Mouse (Mus musculus) small intestine, adult 2 months (tissue): ENCODE data around the gene Cd209g. TPM values are rescaled to one million over a fixed set of nuclear protein-coding genes. Genes with fewer than 3 reads are reported as not detected.

ENCODE experiments used
- H3K27ac ChIP-seq: fragments of 200-500 bp; 2 replicates; pipeline ENCODE4 v1.5.1; 2012; ENCODE audit warnings: low read depth, low read length, control low read depth, inconsistent platforms; ENCODE audit not compliant: insufficient read depth
- H3K27me3 ChIP-seq: fragments of 200-500 bp; 2 replicates; pipeline ENCODE4 v1.6.1; 2012; ENCODE audit warnings: mild to moderate bottlenecking, moderate library complexity, low read length, inconsistent platforms; ENCODE audit not compliant: control insufficient read depth, insufficient read depth
- H3K36me3 ChIP-seq: fragments of 200-500 bp; 2 replicates; pipeline ENCODE4 v1.6.1; 2012; ENCODE audit warnings: mild to moderate bottlenecking, low read length, control low read depth, inconsistent platforms; ENCODE audit not compliant: control insufficient read depth, insufficient read depth
- H3K4me1 ChIP-seq: fragments of 200-500 bp; 2 replicates; pipeline ENCODE4 v1.6.1; 2012; ENCODE audit warnings: low read length, inconsistent platforms, mixed read lengths; ENCODE audit not compliant: control insufficient read depth, insufficient read depth, insufficient read length
- H3K4me3 ChIP-seq: fragments of 200-500 bp; 2 replicates; pipeline ENCODE4 v1.5.1; 2012; ENCODE audit warnings: low read depth, mild to moderate bottlenecking, control low read depth, inconsistent platforms, low read length, moderate library complexity
- CTCF ChIP-seq: fragments of 200-500 bp; IDR thresholded peaks from 2 replicates; pipeline ENCODE4 v1.5.1; 2012; ENCODE audit warnings: low read depth, mild to moderate bottlenecking, control low read depth, inconsistent platforms, low read length, moderate library complexity, mixed read lengths; ENCODE audit not compliant: insufficient replicate concordance, insufficient read length; ENCODE audit errors: extremely low read depth
- POLR2A ChIP-seq: fragments of 200-500 bp; IDR thresholded peaks from 2 replicates; pipeline ENCODE4 v1.6.1; 2012; ENCODE audit warnings: low read depth, mild to moderate bottlenecking, control low read depth, inconsistent platforms, low read length, moderate library complexity
- WGBS: fragments of 180-500 bp; shearing (Covaris S2); methylation state at CpG from one replicate; pipeline ENCODE4 v1.1.7; 2018; 5-methylcytosine and 5-hydroxymethylcytosine counted together
- polyA plus RNA-seq: library from polyadenylated mRNA; depleted of rRNA; stranded (reverse); fragments of >200 nt; gene quantifications from 2 replicates; pipeline ENCODE4 v1.2.3, GENCODE M21; 2012; rRNA removed

The Cd209g gene
- polyA plus RNA-seq, 1 experiment = not detected

GRCm38 (mm10) chr8:4174018-4174417 lies 40.1 kb downstream of the Cd209g start:
- TF ChIP-seq POLR2A (no peak), CTCF (no peak)
- Histone ChIP-seq H3K4me3 (no peak overlapping the region), H3K36me3 (no peaks in the 10 kb centered on the region), H3K27ac (no peak overlapping the region), H3K4me1 (no peaks in the 10 kb centered on the region), H3K27me3 (no peaks in the 10 kb centered on the region)
- WGBS = 81% methylated on average over 2 of the region's 2 CpGs

- no peak for TF ChIP-seq CTCF
- no peak for TF ChIP-seq POLR2A
- 92% methylated on average over 8 of the region's 8 CpGs for WGBS
- no peaks in the 10 kb centered on the region for H3K27me3 ChIP-seq
- 0 out of 2 replicates have a peak, but pooled peaks cover 2% of the 10 kb centered on the region for H3K36me3 ChIP-seq
- no peaks in the 10 kb centered on the region for H3K4me1 ChIP-seq
- no peak overlapping the region for H3K4me3 ChIP-seq
- H3K27ac ChIP-seq = no peak overlapping the region
These were observed 49.5 kb downstream of the Cd209g start for GRCm38 (mm10) chr8:4183409-4183808.

GRCm38 (mm10) chr8:4186151-4186550 lies 52.3 kb downstream of the Cd209g start:
- Histone ChIP-seq H3K27ac (no peak overlapping the region), H3K4me3 (no peak overlapping the region), H3K27me3 (no peaks in the 10 kb centered on the region), H3K36me3 (0 out of 2 replicates have a peak, but pooled peaks cover 2% of the 10 kb centered on the region), H3K4me1 (no peaks in the 10 kb centered on the region)
- 94% methylated on average over 2 of the region's 2 CpGs for WGBS
- no peak for TF ChIP-seq CTCF
- TF ChIP-seq POLR2A = no peak

Other genes starting within 250 kb of the Cd209g start
- gene Cd209b, start 207.3 kb upstream of the Cd209g start, polyA plus RNA-seq = 0.47 and 0.60 TPM in 2 replicates
- 0.14 TPM in 1 of 2 replicates, not detected in the other for gene Cd209c, start 179.4 kb upstream of the Cd209g start, polyA plus RNA-seq
- 0.86 TPM in 1 of 2 replicates, not detected in the other for gene Cd209f, start 28.3 kb upstream of the Cd209g start, polyA plus RNA-seq
- 3.9 and 5.2 TPM in 2 replicates for gene Evi5l, start 32.5 kb downstream of the Cd209g start, polyA plus RNA-seq
- gene Prr36, start 83.4 kb downstream of the Cd209g start, polyA plus RNA-seq = 0.08 and 0.18 TPM in 2 replicates
- gene Lrrc8e, start 92.7 kb downstream of the Cd209g start, polyA plus RNA-seq = 0.09 and 0.46 TPM in 2 replicates
- gene Map2k7, start 104.6 kb downstream of the Cd209g start, polyA plus RNA-seq = 10.2 and 27.0 TPM in 2 replicates
- 0.93 and 1.1 TPM in 2 replicates for gene Gm49320, start 104.8 kb downstream of the Cd209g start, polyA plus RNA-seq
- gene Tgfbr3l, start 114.1 kb downstream of the Cd209g start, polyA plus RNA-seq = 17.2 and 60.2 TPM in 2 replicates
- 15.0 and 22.6 TPM in 2 replicates for gene Snapc2, start 119.0 kb downstream of the Cd209g start, polyA plus RNA-seq
- 14.1 and 18.5 TPM in 2 replicates for gene Ctxn1, start 125.2 kb downstream of the Cd209g start, polyA plus RNA-seq
- 51.6 and 65.2 TPM in 2 replicates for gene Timm44, start 141.8 kb downstream of the Cd209g start, polyA plus RNA-seq
- gene Ccl25, start 191.1 kb downstream of the Cd209g start, polyA plus RNA-seq = 84.4 and 180 TPM in 2 replicates
- gene Elavl1, start 191.3 kb downstream of the Cd209g start, polyA plus RNA-seq = 13.3 and 20.7 TPM in 2 replicates